Mouse (Mus musculus): ENCODE data around the gene Tspear. TPM values are rescaled to one million over a fixed set of nuclear protein-coding genes. Genes with fewer than 3 reads are reported as not detected.

The Tspear gene
- total and polyA plus RNA-seq, 3 experiments, result 1.8 to 3.8 TPM; not detected in 1

- Histone ChIP-seq H3K4me1 (ENCODE audit: control insufficient read depth in 1 of 2, insufficient read depth in 2 of 2, low read length in 2 of 2) (no peaks in the 10 kb centered on the region), H3K9ac (ENCODE audit: control insufficient read depth, low read depth, low read length, poor library complexity, severe bottlenecking) (no peak overlapping the region), H3K79me2 (ENCODE audit: control insufficient read depth, insufficient read depth, low read length, poor library complexity) (no peaks in the 10 kb centered on the region), H3K27ac (ENCODE audit: control insufficient read depth, low read depth, low read length) (no peak overlapping the region), H3K4me3 (ENCODE audit: control insufficient read depth in 1 of 2, insufficient read depth in 1 of 2, low read depth in 2 of 2, low read length in 2 of 2) (no peak overlapping the region), H3K36me3 (ENCODE audit: control insufficient read depth in 1 of 2, insufficient read depth in 2 of 2, low read length in 2 of 2) (no peaks in the 10 kb centered on the region), H3K27me3 (ENCODE audit: control insufficient read depth in 1 of 2, insufficient read depth in 2 of 2, low read length in 2 of 2) (peaks cover 0 to 9% of the 10 kb centered on the region in 2 experiments; a peak in 1 of 4 replicates), H3K9me3 (replicated peaks; ENCODE audit: insufficient read depth, low read length) (no peaks in the 10 kb centered on the region)
- no peak for DNase-seq (ENCODE audit: low read depth, low spot score)
- TF ChIP-seq MYB (IDR thresholded peaks at IDR 0.05; ENCODE audit: low read depth, low read length) (no peak), SIN3A (IDR thresholded peaks at IDR 0.05; ENCODE audit: low read length) (no peak), USF2 (IDR thresholded peaks at IDR 0.05; ENCODE audit: borderline replicate concordance in 1 of 2, insufficient read depth in 1 of 2, low read depth in 1 of 2, low read length in 2 of 2) (no peak), NELFE (IDR thresholded peaks at IDR 0.05; ENCODE audit: low read depth, low read length) (no peak), ZKSCAN1 (IDR thresholded peaks at IDR 0.05; ENCODE audit: low read depth, low read length) (no peak), NRF1 (IDR thresholded peaks at IDR 0.05; ENCODE audit: insufficient read depth, low read depth, low read length, poor library complexity, severe bottlenecking) (no peak), UBTF (IDR thresholded peaks at IDR 0.05; ENCODE audit: borderline replicate concordance, insufficient read depth, low read depth, low read length) (no peak)
Observed at GRCm38 (mm10) chr10:77895562-77895961, 209.2 kb downstream of the Tspear start.

GRCm38 (mm10) chr10:77900126-77900525 is 213.8 kb downstream of the Tspear start:
- Histone ChIP-seq H3K36me3 (ENCODE audit: control insufficient read depth in 1 of 2, insufficient read depth in 2 of 2, low read length in 2 of 2) (peaks cover 0 to 7% of the 10 kb centered on the region in 2 experiments; a peak in 1 of 4 replicates), H3K79me2 (ENCODE audit: control insufficient read depth, insufficient read depth, low read length, poor library complexity) (no peaks in the 10 kb centered on the region), H3K27me3 (ENCODE audit: control insufficient read depth in 1 of 2, insufficient read depth in 2 of 2, low read length in 2 of 2) (peaks cover 0 to 9% of the 10 kb centered on the region in 2 experiments; a peak in 1 of 4 replicates), H3K4me1 (ENCODE audit: control insufficient read depth in 1 of 2, insufficient read depth in 2 of 2, low read length in 2 of 2) (no peaks in the 10 kb centered on the region; a peak in 1 of 4 replicates), H3K27ac (ENCODE audit: control insufficient read depth, low read depth, low read length) (no peak overlapping the region), H3K4me3 (ENCODE audit: control insufficient read depth in 1 of 2, insufficient read depth in 1 of 2, low read depth in 2 of 2, low read length in 2 of 2) (no peak overlapping the region), H3K9me3 (replicated peaks; ENCODE audit: insufficient read depth, low read length) (no peaks in the 10 kb centered on the region), H3K9ac (ENCODE audit: control insufficient read depth, low read depth, low read length, poor library complexity, severe bottlenecking) (no peak overlapping the region)
- TF ChIP-seq USF2 (IDR thresholded peaks at IDR 0.05; ENCODE audit: borderline replicate concordance in 1 of 2, insufficient read depth in 1 of 2, low read depth in 1 of 2, low read length in 2 of 2) (no peak), RCOR1 (IDR thresholded peaks at IDR 0.05; ENCODE audit: low read depth, low read length) (no peak), GATA1 (IDR thresholded peaks at IDR 0.05; ENCODE audit: low read depth, low read length) (no peak), ZC3H11A (IDR thresholded peaks at IDR 0.05; ENCODE audit: low read depth, low read length) (no peak), E2F4 (IDR thresholded peaks at IDR 0.05; ENCODE audit: borderline replicate concordance, low read depth, low read length) (no peak), MXI1 (IDR thresholded peaks at IDR 0.05; ENCODE audit: low read depth, low read length) (no peak), ZMIZ1 (IDR thresholded peaks at IDR 0.05; ENCODE audit: low read depth, low read length) (no peak), UBTF (IDR thresholded peaks at IDR 0.05; ENCODE audit: borderline replicate concordance, insufficient read depth, low read depth, low read length) (no peak), MEF2A (IDR thresholded peaks at IDR 0.05; ENCODE audit: extremely low read depth, insufficient replicate concordance, low read depth, low read length, poor library complexity, severe bottlenecking) (no peak), MAFK (IDR thresholded peaks at IDR 0.05; ENCODE audit: borderline replicate concordance, low read depth, low read length) (no peak)
- no peak for DNase-seq (ENCODE audit: low read depth, low spot score)
